8 mouse cellular contexts compared by ENCODE assay signal in genomic region chr15:89430341-89430740, GRCm38 (mm10). TPM values are rescaled to one million over a fixed set of nuclear protein-coding genes. Genes with fewer than 3 reads are reported as not detected.
DNase-seq lines count a peak whose midpoint lies in the region; ATAC-seq and TF ChIP-seq lines count a peak whose summit lies in the region.

No protein-coding gene starts in this region.

- no peak; the same call in 1 of the 2 replicates for ATAC-seq in kidney, embryonic 14.5 days (ENCODE audit: low FRiP score, low TSS enrichment)
- ATAC-seq in G1E (ENCODE audit: extremely low read depth, insufficient number of reproducible peaks, low FRiP score, poor library complexity, severe bottlenecking) = no peak
- no peak for ATAC-seq in embryonic facial prominence, embryonic 15.5 days (ENCODE audit: insufficient number of reproducible peaks, low FRiP score, low TSS enrichment, low read depth)
- no peak for ATAC-seq in limb, embryonic 14.5 days (ENCODE audit: low FRiP score, low read depth)
- ATAC-seq in stomach, embryonic 15.5 days (ENCODE audit: insufficient read depth, low FRiP score, low read depth) = no peak

- peaks cover 21% of the 10 kb centered on the region for H3K36me3 ChIP-seq in kidney, embryonic 14.5 days (ENCODE audit: control insufficient read depth, insufficient read depth, low read length)
- peaks cover 47% of the 10 kb centered on the region for H3K36me3 ChIP-seq in G1E (replicated peaks)
- H3K36me3 ChIP-seq in embryonic facial prominence, embryonic 15.5 days = peaks cover 22% of the 10 kb centered on the region
- H3K36me3 ChIP-seq in limb, embryonic 14.5 days (ENCODE audit: control insufficient read depth, insufficient read depth, low read length) = peaks cover 19% of the 10 kb centered on the region
- H3K36me3 ChIP-seq in stomach, embryonic 15.5 days = 0 out of 2 replicates have a peak, but pooled peaks cover 4% of the 10 kb centered on the region

- peak overlapping the region; percentile 72 for H3K4me3 ChIP-seq in kidney, embryonic 14.5 days (ENCODE audit: low read length)
- H3K4me3 ChIP-seq in G1E (ENCODE audit: low read depth, low read length) = peak overlapping the region; percentile 85
- peak overlapping the region; percentile 84 for H3K4me3 ChIP-seq in embryonic facial prominence, embryonic 15.5 days (replicated peaks)
- peak overlapping the region; percentile 68 for H3K4me3 ChIP-seq in limb, embryonic 14.5 days (replicated peaks; ENCODE audit: low read length)
- H3K4me3 ChIP-seq in stomach, embryonic 15.5 days (replicated peaks) = peak overlapping the region; percentile 73

- no peaks in the 10 kb centered on the region for H3K27me3 ChIP-seq in kidney, embryonic 14.5 days (ENCODE audit: control insufficient read depth, insufficient read depth, low read length)
- no peaks in the 10 kb centered on the region for H3K27me3 ChIP-seq in G1E (ENCODE audit: insufficient read depth, low read length)
- H3K27me3 ChIP-seq in embryonic facial prominence, embryonic 15.5 days = no peaks in the 10 kb centered on the region
- H3K27me3 ChIP-seq in limb, embryonic 14.5 days (ENCODE audit: control insufficient read depth, insufficient read depth, low read length) = no peaks in the 10 kb centered on the region
- H3K27me3 ChIP-seq in stomach, embryonic 15.5 days (replicated peaks) = no peaks in the 10 kb centered on the region

- TF ChIP-seq CTCF in G1E (IDR thresholded peaks at IDR 0.05; ENCODE audit: low read depth, low read length) = no peak

- H3K9me3 ChIP-seq in kidney, embryonic 14.5 days (ENCODE audit: control insufficient read depth, low read length) = no peaks in the 10 kb centered on the region
- H3K9me3 ChIP-seq in G1E (replicated peaks) = no peaks in the 10 kb centered on the region
- no peaks in the 10 kb centered on the region for H3K9me3 ChIP-seq in embryonic facial prominence, embryonic 15.5 days (replicated peaks)
- H3K9me3 ChIP-seq in limb, embryonic 14.5 days (ENCODE audit: control insufficient read depth, low read length) = no peaks in the 10 kb centered on the region
- no peaks in the 10 kb centered on the region for H3K9me3 ChIP-seq in stomach, embryonic 15.5 days

- H3K9ac ChIP-seq in kidney, embryonic 14.5 days (ENCODE audit: low read depth, low read length) = peak overlapping the region; percentile 68
- peak overlapping the region; percentile 63; the same call in 1 of the 2 replicates for H3K9ac ChIP-seq in embryonic facial prominence, embryonic 15.5 days
- 0 out of 2 replicates have a peak overlapping the region, but pooled peaks have one; percentile 72 for H3K9ac ChIP-seq in limb, embryonic 14.5 days (ENCODE audit: low read depth, low read length, severe bottlenecking)
- H3K9ac ChIP-seq in stomach, embryonic 15.5 days = peak overlapping the region; percentile 62; the same call in 1 of the 2 replicates

- H3K4me1 ChIP-seq in kidney, embryonic 14.5 days (ENCODE audit: control insufficient read depth, insufficient read depth, low read length) = peaks cover 4% of the 10 kb centered on the region; the same call in 1 of the 2 replicates
- H3K4me1 ChIP-seq in G1E (ENCODE audit: insufficient read depth, low read depth, low read length) = peaks cover 27% of the 10 kb centered on the region
- H3K4me1 ChIP-seq in embryonic facial prominence, embryonic 15.5 days = peaks cover 21% of the 10 kb centered on the region
- peaks cover 6% of the 10 kb centered on the region for H3K4me1 ChIP-seq in limb, embryonic 14.5 days (ENCODE audit: control insufficient read depth, insufficient read depth, low read length)
- peaks cover 7% of the 10 kb centered on the region for H3K4me1 ChIP-seq in stomach, embryonic 15.5 days

- DNase-seq in kidney, adult 11 months = no peak
- no peak for DNase-seq in G1E (ENCODE audit: low spot score)
- no peak for DNase-seq in limb, embryonic 14.5 days (ENCODE audit: low spot score)
- no peak for DNase-seq in adrenal gland, postnatal 4 days (ENCODE audit: low spot score in 2 of 2)
- DNase-seq in lung, postnatal 14 days = no peak

- H3K27ac ChIP-seq in kidney, embryonic 14.5 days (ENCODE audit: low read depth, low read length) = peak overlapping the region; percentile 94
- peak overlapping the region; percentile 98 for H3K27ac ChIP-seq in embryonic facial prominence, embryonic 15.5 days (replicated peaks)
- H3K27ac ChIP-seq in limb, embryonic 14.5 days (replicated peaks; ENCODE audit: low read depth, low read length) = peak overlapping the region; percentile 92
- H3K27ac ChIP-seq in stomach, embryonic 15.5 days = peak overlapping the region; percentile 98

- WGBS in kidney, embryonic 14.5 days = 53% methylated on average over 6 of the region's 6 CpGs
- 42% methylated on average over 6 of the region's 6 CpGs for WGBS in embryonic facial prominence, embryonic 15.5 days
- 49% methylated on average over 6 of the region's 6 CpGs for WGBS in limb, embryonic 14.5 days
- WGBS in stomach, embryonic 15.5 days = 36% methylated on average over 6 of the region's 6 CpGs

- no peak for TF ChIP-seq POLR2A in limb, embryonic 14.5 days (IDR thresholded peaks at IDR 0.05; ENCODE audit: borderline replicate concordance, extremely low read depth, insufficient read depth, insufficient read length)

- peak overlapping the region; percentile 89 for H3K4me2 ChIP-seq in kidney, embryonic 14.5 days (replicated peaks; ENCODE audit: low read depth, low read length)
- peak overlapping the region; percentile 86 for H3K4me2 ChIP-seq in embryonic facial prominence, embryonic 15.5 days (replicated peaks)
- H3K4me2 ChIP-seq in limb, embryonic 14.5 days (replicated peaks; ENCODE audit: low read depth, low read length, severe bottlenecking) = peak overlapping the region; percentile 92
- peak overlapping the region; percentile 94 for H3K4me2 ChIP-seq in stomach, embryonic 15.5 days

RNA-seq across cellular contexts. Expression of gene Chkb, which starts 0.6 kb away (rescaled TPM):
- polyA plus RNA-seq in kidney, embryonic 14.5 days (2014; fragmentation: Nextera tagmentation; extraction: Ambion mirVana) = 51.7 and 57.7 TPM in 2 replicates
- total RNA-seq in G1E (2014; fragmentation: Nextera tagmentation) = 19.3 and 32.8 TPM in 2 replicates
- total RNA-seq in G1E (2017) = 42.5 and 51.0 TPM in 2 replicates
- 75.9 and 85.4 TPM in 2 replicates for polyA plus RNA-seq in G1E (2012)
- polyA plus RNA-seq in embryonic facial prominence, embryonic 15.5 days (2015; fragmentation: Nextera tagmentation; extraction: Ambion mirVana) = 56.4 and 59.6 TPM in 2 replicates
- polyA plus RNA-seq in limb, embryonic 14.5 days (2012; rRNA removed) = 72.6 and 79.0 TPM in 2 replicates
- polyA plus RNA-seq in limb, embryonic 14.5 days (2014; fragmentation: Nextera tagmentation; extraction: Ambion mirVana) = 45.6 and 46.9 TPM in 2 replicates
- polyA plus RNA-seq in stomach, embryonic 15.5 days (2015; fragmentation: Nextera tagmentation; extraction: Ambion mirVana) = 51.3 and 55.5 TPM in 2 replicates
- 10 to 100 TPM; 87.1 to 87.7 TPM for total RNA-seq in adrenal gland, postnatal 4 days (2021)

RNA-seq across cellular contexts. Expression of gene Gm44502, which starts 0.8 kb away (rescaled TPM):
- not detected in 2 replicates for polyA plus RNA-seq in kidney, embryonic 14.5 days (2014; fragmentation: Nextera tagmentation; extraction: Ambion mirVana)
- not detected in 2 replicates for total RNA-seq in G1E (2014; fragmentation: Nextera tagmentation)
- total RNA-seq in G1E (2017) = 0.12 and 0.71 TPM in 2 replicates
- 0.93 and 1.3 TPM in 2 replicates for polyA plus RNA-seq in G1E (2012)
- polyA plus RNA-seq in embryonic facial prominence, embryonic 15.5 days (2015; fragmentation: Nextera tagmentation; extraction: Ambion mirVana) = not detected in 2 replicates
- polyA plus RNA-seq in limb, embryonic 14.5 days (2012; rRNA removed) = 0.40 and 0.47 TPM in 2 replicates
- polyA plus RNA-seq in limb, embryonic 14.5 days (2014; fragmentation: Nextera tagmentation; extraction: Ambion mirVana) = not detected in 2 replicates
- not detected in 2 replicates for polyA plus RNA-seq in stomach, embryonic 15.5 days (2015; fragmentation: Nextera tagmentation; extraction: Ambion mirVana)
- total RNA-seq in adrenal gland, postnatal 4 days (2021) = 1 to 10 TPM in 1 of 2 experiments, under 1 TPM in 1; 0.84 to 1.9 TPM

RNA-seq across cellular contexts. Expression of gene C730034F03Rik, which starts 1.0 kb away (rescaled TPM):
- polyA plus RNA-seq in kidney, embryonic 14.5 days (2014; fragmentation: Nextera tagmentation; extraction: Ambion mirVana) = 3.1 TPM in 2 replicates
- total RNA-seq in G1E (2014; fragmentation: Nextera tagmentation) (4.9 and 7.4 TPM in 2 replicates), G1E (2017) (2.6 and 4.9 TPM in 2 replicates)
- 0.24 and 0.25 TPM in 2 replicates for polyA plus RNA-seq in G1E (2012)
- polyA plus RNA-seq in embryonic facial prominence, embryonic 15.5 days (2015; fragmentation: Nextera tagmentation; extraction: Ambion mirVana) = 4.8 TPM in 2 replicates
- polyA plus RNA-seq in limb, embryonic 14.5 days (2012; rRNA removed) = 0.96 and 1.8 TPM in 2 replicates
- polyA plus RNA-seq in limb, embryonic 14.5 days (2014; fragmentation: Nextera tagmentation; extraction: Ambion mirVana) = 1.4 and 2.4 TPM in 2 replicates
- 3.6 and 4.2 TPM in 2 replicates for polyA plus RNA-seq in stomach, embryonic 15.5 days (2015; fragmentation: Nextera tagmentation; extraction: Ambion mirVana)
- 1 to 10 TPM; 2.5 to 3.0 TPM for total RNA-seq in adrenal gland, postnatal 4 days (2021)

RNA-seq across cellular contexts. Expression of gene Cpt1b, which starts 4.7 kb away (rescaled TPM):
- 1.7 and 2.5 TPM in 2 replicates for polyA plus RNA-seq in kidney, embryonic 14.5 days (2014; fragmentation: Nextera tagmentation; extraction: Ambion mirVana)
- 3.7 and 7.7 TPM in 2 replicates for total RNA-seq in G1E (2014; fragmentation: Nextera tagmentation)
- 2.1 and 2.6 TPM in 2 replicates for total RNA-seq in G1E (2017)
- 0.77 and 0.88 TPM in 2 replicates for polyA plus RNA-seq in G1E (2012)
- polyA plus RNA-seq in embryonic facial prominence, embryonic 15.5 days (2015; fragmentation: Nextera tagmentation; extraction: Ambion mirVana) = 0.97 and 1.1 TPM in 2 replicates
- polyA plus RNA-seq in limb, embryonic 14.5 days (2012; rRNA removed) = 3.7 and 4.4 TPM in 2 replicates
- polyA plus RNA-seq in limb, embryonic 14.5 days (2014; fragmentation: Nextera tagmentation; extraction: Ambion mirVana) = 0.57 and 0.63 TPM in 2 replicates
- polyA plus RNA-seq in stomach, embryonic 15.5 days (2015; fragmentation: Nextera tagmentation; extraction: Ambion mirVana) = 0.63 and 0.66 TPM in 2 replicates
- 100 to 1,000 TPM in 1 of 2 experiments, 10 to 100 TPM in 1; 95.7 to 128 TPM for total RNA-seq in adrenal gland, postnatal 4 days (2021)

RNA-seq across cellular contexts. Expression of gene Syce3, which starts 20.0 kb away (rescaled TPM):
- not detected in 2 replicates for polyA plus RNA-seq in kidney, embryonic 14.5 days (2014; fragmentation: Nextera tagmentation; extraction: Ambion mirVana)
- total RNA-seq in G1E (2014; fragmentation: Nextera tagmentation) (not detected in 2 replicates), G1E (2017) (not detected in 2 replicates)
- polyA plus RNA-seq in G1E (2012) = not detected in 2 replicates
- not detected in 2 replicates for polyA plus RNA-seq in embryonic facial prominence, embryonic 15.5 days (2015; fragmentation: Nextera tagmentation; extraction: Ambion mirVana)
- not detected in 2 replicates for polyA plus RNA-seq in limb, embryonic 14.5 days (2012; rRNA removed)
- polyA plus RNA-seq in limb, embryonic 14.5 days (2014; fragmentation: Nextera tagmentation; extraction: Ambion mirVana) = not detected in 2 replicates
- not detected in 2 replicates for polyA plus RNA-seq in stomach, embryonic 15.5 days (2015; fragmentation: Nextera tagmentation; extraction: Ambion mirVana)
- not detected for total RNA-seq in adrenal gland, postnatal 4 days (2021)
